20 mouse cellular contexts compared by ENCODE assay signal in genomic region chr2:33231788-33232187, GRCm38 (mm10). TPM values are rescaled to one million over a fixed set of nuclear protein-coding genes. Genes with fewer than 3 reads are reported as not detected.
DNase-seq lines count a peak whose midpoint lies in the region; ATAC-seq and TF ChIP-seq lines count a peak whose summit lies in the region.
"Had no signal": no experiment of that assay in that cellular context is flagged by ENCODE, and none has a peak within 500 bp of the region (broad histone marks: within the 10 kb centered on the region; RNA-seq: fewer than 3 reads in every experiment).

No protein-coding gene starts in this region.

- no peak for ATAC-seq in forebrain, embryonic 12.5 days (ENCODE audit: low FRiP score)
- no peak for ATAC-seq in forebrain, embryonic 16.5 days
- no peak for ATAC-seq in heart, embryonic 13.5 days (ENCODE audit: extremely low read depth, insufficient number of reproducible peaks, low FRiP score, low TSS enrichment)
- no peak for ATAC-seq in hindbrain, embryonic 13.5 days (ENCODE audit: low FRiP score)
- ATAC-seq in hindbrain, embryonic 16.5 days, result no peak
- ATAC-seq: CD4-positive, CD25-positive, alpha-beta regulatory T cell, adult 4 months had no signal

- H3K4me3 ChIP-seq in forebrain, embryonic 12.5 days (replicated peaks), result no peak overlapping the region
- no peak overlapping the region for H3K4me3 ChIP-seq in forebrain, embryonic 16.5 days (replicated peaks; ENCODE audit: low read length)
- no peak overlapping the region for H3K4me3 ChIP-seq in heart, embryonic 13.5 days
- H3K4me3 ChIP-seq in hindbrain, embryonic 13.5 days, result no peak overlapping the region
- no peak overlapping the region for H3K4me3 ChIP-seq in hindbrain, embryonic 16.5 days (ENCODE audit: low read length)
- H3K4me3 ChIP-seq: hindbrain, embryonic 12.5 days; liver, embryonic 13.5 days; midbrain, embryonic 12.5 days had no signal

- WGBS in forebrain, embryonic 12.5 days, result 61% methylated on average over 2 of the region's 2 CpGs
- 44% methylated on average over 2 of the region's 2 CpGs for WGBS in forebrain, embryonic 16.5 days
- WGBS in heart, embryonic 13.5 days, result 55% methylated on average over 2 of the region's 2 CpGs
- 61% methylated on average over 2 of the region's 2 CpGs for WGBS in hindbrain, embryonic 13.5 days
- WGBS in hindbrain, embryonic 16.5 days, result 49% methylated on average over 2 of the region's 2 CpGs

- no peak overlapping the region for H3K4me2 ChIP-seq in forebrain, embryonic 12.5 days
- no peak overlapping the region for H3K4me2 ChIP-seq in forebrain, embryonic 16.5 days (ENCODE audit: low read length)
- no peak overlapping the region for H3K4me2 ChIP-seq in heart, embryonic 13.5 days
- no peak overlapping the region for H3K4me2 ChIP-seq in hindbrain, embryonic 13.5 days
- no peak overlapping the region for H3K4me2 ChIP-seq in hindbrain, embryonic 16.5 days (ENCODE audit: low read length)
- H3K4me2 ChIP-seq: hindbrain, embryonic 12.5 days; liver, embryonic 13.5 days; midbrain, embryonic 12.5 days had no signal

- TF ChIP-seq CTCF in brain, embryonic 14.5 days (IDR thresholded peaks at IDR 0.05; ENCODE audit: borderline replicate concordance, extremely low read depth, insufficient read depth, insufficient read length), result no peak

- no peaks in the 10 kb centered on the region for H3K27me3 ChIP-seq in forebrain, embryonic 12.5 days
- H3K27me3 ChIP-seq in forebrain, embryonic 16.5 days (replicated peaks; ENCODE audit: control insufficient read depth, insufficient read depth, low read length), result no peaks in the 10 kb centered on the region
- H3K27me3 ChIP-seq in heart, embryonic 13.5 days (replicated peaks), result no peaks in the 10 kb centered on the region
- no peaks in the 10 kb centered on the region for H3K27me3 ChIP-seq in hindbrain, embryonic 13.5 days
- H3K27me3 ChIP-seq in hindbrain, embryonic 16.5 days (replicated peaks; ENCODE audit: control insufficient read depth, insufficient read depth, low read length), result no peaks in the 10 kb centered on the region
- H3K27me3 ChIP-seq: hindbrain, embryonic 12.5 days; liver, embryonic 13.5 days; midbrain, embryonic 12.5 days had no signal

- H3K4me1 ChIP-seq in forebrain, embryonic 12.5 days, result peaks cover 26% of the 10 kb centered on the region
- H3K4me1 ChIP-seq in forebrain, embryonic 16.5 days (replicated peaks; ENCODE audit: control insufficient read depth, insufficient read depth, low read length), result peaks cover 13% of the 10 kb centered on the region
- H3K4me1 ChIP-seq in heart, embryonic 13.5 days, result peaks cover 73% of the 10 kb centered on the region
- peaks cover 62% of the 10 kb centered on the region for H3K4me1 ChIP-seq in hindbrain, embryonic 13.5 days (replicated peaks)
- peaks cover 12% of the 10 kb centered on the region; the same call in 1 of the 2 replicates for H3K4me1 ChIP-seq in hindbrain, embryonic 16.5 days (ENCODE audit: control insufficient read depth, insufficient read depth, low read depth, low read length)

- TF ChIP-seq POLR2A in brain, embryonic 14.5 days (IDR thresholded peaks at IDR 0.05; ENCODE audit: borderline replicate concordance, extremely low read depth, insufficient read depth, insufficient read length, poor library complexity, severe bottlenecking), result no peak

- H3K9ac ChIP-seq in forebrain, embryonic 12.5 days, result no peak overlapping the region
- no peak overlapping the region for H3K9ac ChIP-seq in forebrain, embryonic 16.5 days (replicated peaks; ENCODE audit: low read depth, low read length)
- 0 out of 2 replicates have a peak overlapping the region, but pooled peaks have one; percentile 10 for H3K9ac ChIP-seq in heart, embryonic 13.5 days
- H3K9ac ChIP-seq in hindbrain, embryonic 13.5 days, result no peak overlapping the region
- H3K9ac ChIP-seq in hindbrain, embryonic 16.5 days (ENCODE audit: low read depth, low read length), result no peak overlapping the region
- H3K9ac ChIP-seq: hindbrain, embryonic 12.5 days; liver, embryonic 13.5 days; midbrain, embryonic 12.5 days had no signal

- H3K9me3 ChIP-seq in forebrain, embryonic 12.5 days, result no peaks in the 10 kb centered on the region
- H3K9me3 ChIP-seq in forebrain, embryonic 16.5 days (ENCODE audit: control insufficient read depth, low read length), result no peaks in the 10 kb centered on the region
- no peaks in the 10 kb centered on the region for H3K9me3 ChIP-seq in heart, embryonic 13.5 days
- H3K9me3 ChIP-seq in hindbrain, embryonic 13.5 days, result no peaks in the 10 kb centered on the region
- H3K9me3 ChIP-seq in hindbrain, embryonic 16.5 days (ENCODE audit: control insufficient read depth, low read length), result no peaks in the 10 kb centered on the region
- H3K9me3 ChIP-seq: hindbrain, embryonic 12.5 days; liver, embryonic 13.5 days; midbrain, embryonic 12.5 days had no signal

- DNase-seq in heart, adult 11 months, result no peak
- DNase-seq in brain, embryonic 14.5 days (ENCODE audit: low read depth), result peak; percentile 51
- DNase-seq in cerebellum, postnatal 4 days (ENCODE audit: low spot score in 2 of 2), result no peak
- DNase-seq: adrenal gland, postnatal 25 days; cerebellum, adult 9-10 months; kidney, adult 2 months; layer of hippocampus, adult 9-11 months; liver, embryonic 13.5 days; lung, adult 2 months; thymus, adult 18-20 months; thymus, postnatal 36 days had no signal

- H3K36me3 ChIP-seq in forebrain, embryonic 12.5 days (replicated peaks), result peaks cover 37% of the 10 kb centered on the region
- no peaks in the 10 kb centered on the region for H3K36me3 ChIP-seq in forebrain, embryonic 16.5 days (ENCODE audit: control insufficient read depth, insufficient read depth)
- peaks cover 63% of the 10 kb centered on the region for H3K36me3 ChIP-seq in heart, embryonic 13.5 days
- peaks cover 25% of the 10 kb centered on the region for H3K36me3 ChIP-seq in hindbrain, embryonic 13.5 days
- peaks cover 5% of the 10 kb centered on the region; the same call in 1 of the 2 replicates for H3K36me3 ChIP-seq in hindbrain, embryonic 16.5 days (ENCODE audit: control insufficient read depth, insufficient read depth, low read length)
- H3K36me3 ChIP-seq: liver, embryonic 13.5 days had no signal

- H3K27ac ChIP-seq in forebrain, embryonic 12.5 days, result 0 out of 2 replicates have a peak overlapping the region, but pooled peaks have one; percentile 42
- H3K27ac ChIP-seq in forebrain, embryonic 16.5 days (ENCODE audit: low read length), result no peak overlapping the region
- peak overlapping the region; percentile 59 for H3K27ac ChIP-seq in heart, embryonic 13.5 days (replicated peaks)
- H3K27ac ChIP-seq in hindbrain, embryonic 13.5 days, result peak overlapping the region; percentile 10; the same call in 1 of the 2 replicates
- H3K27ac ChIP-seq in hindbrain, embryonic 16.5 days (ENCODE audit: low read depth, low read length), result no peak overlapping the region
- H3K27ac ChIP-seq: hindbrain, embryonic 12.5 days; kidney, postnatal 0 days; liver, embryonic 13.5 days; midbrain, embryonic 12.5 days had no signal

RNA-seq across cellular contexts. Expression of gene Angptl2, which starts 15.9 kb away (rescaled TPM):
- 17.4 and 18.1 TPM in 2 replicates for polyA plus RNA-seq in forebrain, embryonic 12.5 days (2016; fragmentation: Nextera tagmentation; extraction: Ambion mirVana)
- polyA plus RNA-seq in forebrain, embryonic 16.5 days (2015; fragmentation: Nextera tagmentation; extraction: Ambion mirVana), result 12.0 and 14.3 TPM in 2 replicates
- 55.4 and 59.0 TPM in 2 replicates for polyA plus RNA-seq in heart, embryonic 13.5 days (2015; fragmentation: Nextera tagmentation; extraction: Ambion mirVana)
- polyA plus RNA-seq in hindbrain, embryonic 13.5 days (2015; fragmentation: Nextera tagmentation; extraction: Ambion mirVana), result 16.9 and 17.9 TPM in 2 replicates
- 13.4 and 20.5 TPM in 2 replicates for polyA plus RNA-seq in hindbrain, embryonic 16.5 days (2015; fragmentation: Nextera tagmentation; extraction: Ambion mirVana)
- 12.4 and 17.2 TPM in 2 replicates for polyA plus RNA-seq in brain, embryonic 14.5 days (2012; rRNA removed)

Comparison
In these comparisons a context has a peak if more than half of its experiments do, and no peak if none do; other contexts are left out.
1. H3K27ac ChIP-seq: peak in forebrain, embryonic 12.5 days (single experiment), heart, embryonic 13.5 days (single experiment) and hindbrain, embryonic 13.5 days (single experiment); none in forebrain, embryonic 16.5 days (single experiment) and hindbrain, embryonic 16.5 days (single experiment).